Mouse (Mus musculus): ENCODE measurements at regions not wholly inside any gene's neighbourhood (a gene's known extent, or its start where the extent isn't known, plus 50 kb on each side); places are given as distances from the start of the nearest gene placed in this dataset.

GRCm38 (mm10) chr14:78384370-78384769 lies 76.5 kb upstream of the Tnfsf11 start:
- no peak for TF ChIP-seq CTCF (IDR thresholded peaks at IDR 0.05; ENCODE audit: borderline replicate concordance, insufficient read depth, low read depth, low read length)
- TF ChIP-seq POLR2A (IDR thresholded peaks at IDR 0.05; ENCODE audit: borderline replicate concordance, insufficient read depth, low read length) = no peak
